Mouse (Mus musculus): ENCODE results near the gene Lcmt2.

GRCm38 (mm10) chr2:121169173-121169572 lies 28.7 kb upstream of the Lcmt2 start:
- no peak for TF ChIP-seq CTCF (IDR thresholded peaks at IDR 0.05)
- no peak for TF ChIP-seq EP300 (IDR thresholded peaks at IDR 0.05; ENCODE audit: insufficient read depth, low read depth, low read length)
- no peak for TF ChIP-seq POLR2A (IDR thresholded peaks at IDR 0.05; ENCODE audit: insufficient read depth, low read depth, low read length)

Measured in heart, adult 2 months (tissue).